Comparison of ENCODE assay signal across 26 mouse cellular contexts in genomic region chr9:23134006-23134405, GRCm38 (mm10).
"Had no signal": no experiment of that assay in that cellular context is flagged by ENCODE, and none has a peak within 500 bp of the region (broad histone marks: within the 10 kb centered on the region; RNA-seq: fewer than 3 reads in every experiment).

No protein-coding gene starts in this region.

- H3K4me3 ChIP-seq: gastrocnemius, adult 2 months; heart, embryonic 13.5 days; heart, embryonic 15.5 days; hindbrain, embryonic 10.5 days; hindbrain, embryonic 12.5 days; kidney, embryonic 15.5 days; limb, embryonic 13.5 days; limb, embryonic 15.5 days; liver, embryonic 12.5 days had no signal

- H3K9me3 ChIP-seq: heart, embryonic 13.5 days; heart, embryonic 15.5 days; hindbrain, embryonic 10.5 days; hindbrain, embryonic 12.5 days; kidney, embryonic 15.5 days; limb, embryonic 13.5 days; limb, embryonic 15.5 days; liver, embryonic 12.5 days had no signal

- H3K4me2 ChIP-seq: heart, embryonic 11.5 days; heart, embryonic 13.5 days; heart, embryonic 15.5 days; hindbrain, embryonic 12.5 days; hindbrain, embryonic 14.5 days; kidney, embryonic 15.5 days; limb, embryonic 13.5 days; limb, embryonic 15.5 days; liver, embryonic 12.5 days had no signal

- DNase-seq: gastrocnemius, adult 2 months; gastrocnemius, postnatal 10 days; gastrocnemius, postnatal 25 days; heart, postnatal 4 days; kidney, adult 11 months; kidney, adult 2 months; kidney, adult 9 months; kidney, postnatal 14 days; kidney, postnatal 36 days; layer of hippocampus, adult 9-11 months; layer of hippocampus, postnatal 36 days; left cerebral cortex, postnatal 4 days had no signal

- H3K4me1 ChIP-seq: hindbrain, embryonic 12.5 days; liver, embryonic 12.5 days had no signal

- ATAC-seq: hindbrain, postnatal 0 days; intestine, embryonic 16.5 days; liver, embryonic 12.5 days had no signal

- H3K27ac ChIP-seq: gastrocnemius, adult 2 months; heart, embryonic 15.5 days; hindbrain, embryonic 10.5 days; hindbrain, embryonic 12.5 days; hindbrain, embryonic 14.5 days; hindbrain, postnatal 0 days; kidney, embryonic 15.5 days; kidney, postnatal 0 days; limb, embryonic 13.5 days; limb, embryonic 15.5 days; liver, embryonic 12.5 days; liver, embryonic 14.5 days had no signal

- H3K36me3 ChIP-seq: heart, embryonic 13.5 days; heart, embryonic 15.5 days; hindbrain, embryonic 10.5 days; hindbrain, embryonic 12.5 days; kidney, embryonic 15.5 days; limb, embryonic 13.5 days; limb, embryonic 15.5 days; liver, embryonic 12.5 days had no signal

- H3K9ac ChIP-seq: heart, embryonic 13.5 days; heart, embryonic 15.5 days; hindbrain, embryonic 12.5 days; hindbrain, embryonic 14.5 days; kidney, embryonic 15.5 days; limb, embryonic 13.5 days; limb, embryonic 15.5 days; liver, embryonic 12.5 days; liver, embryonic 14.5 days had no signal

- H3K27me3 ChIP-seq: heart, embryonic 13.5 days; heart, embryonic 15.5 days; hindbrain, embryonic 12.5 days; kidney, embryonic 15.5 days; limb, embryonic 13.5 days; limb, embryonic 15.5 days; liver, embryonic 12.5 days had no signal
